Mouse (Mus musculus) embryonic fibroblast, embryonic 13.5 days (primary cell): ENCODE data around the gene Ccdc174.

Source experiments
- CTCF ChIP-seq: IDR thresholded peaks from 2 replicates; pipeline ENCODE4 v1.5.1; 2011; ENCODE audit warnings: mild to moderate bottlenecking, control low read depth, low read length, moderate library complexity, borderline replicate concordance; ENCODE audit not compliant: insufficient read depth
- POLR2A ChIP-seq: IDR thresholded peaks from 2 replicates; pipeline ENCODE4 v1.6.1; 2011; ENCODE audit warnings: low read depth, mild to moderate bottlenecking, control low read depth, low read length, moderate library complexity

GRCm38 (mm10) chr6:91891776-91892175 is 13.9 kb downstream of the Ccdc174 start:
- TF ChIP-seq POLR2A (no peak), CTCF (no peak)
